Mouse (Mus musculus): Measurements from ENCODE around the gene Clec14a. TPM values are rescaled to one million over a fixed set of nuclear protein-coding genes. Genes with fewer than 3 reads are reported as not detected.
"Not testable (repeated sequence)": the region's sequence is repeated elsewhere in the genome, so short reads cannot be mapped to it uniquely, and the experiment has no call there.

Clec14a gene
- 103 and 140 TPM in 2 replicates for polyA plus RNA-seq (2012; rRNA removed)

- peak within 1 kb of the TSS; percentile 85 for H3K4me3 ChIP-seq (replicated peaks; ENCODE audit: extremely low read depth, low read depth, low read length)
- peak; percentile 93 for TF ChIP-seq POLR2A (IDR thresholded peaks at IDR 0.05; ENCODE audit: borderline replicate concordance, extremely low read depth, low read depth, low read length)
- TF ChIP-seq CTCF (IDR thresholded peaks at IDR 0.05; ENCODE audit: insufficient read depth, low read length) = no peak
- H3K4me1 ChIP-seq (ENCODE audit: control insufficient read depth, insufficient read depth, low read length) = peaks cover 3% of the 10 kb centered on the region; the same call in 1 of the 2 replicates
- peak; percentile 64 for DNase-seq
- 11% methylated on average over 32 of the region's 32 CpGs for WGBS
Measured at GRCm38 (mm10) chr12:58268563-58269501, at the start of gene Clec14a. Clec14a (minus strand) TSS chr12:58269290.

GRCm38 (mm10) chr12:58307835-58308234 lies 38.7 kb upstream of the Clec14a start:
- WGBS = 67% methylated on average over 2 of the region's 2 CpGs
- TF ChIP-seq CTCF (IDR thresholded peaks at IDR 0.05; ENCODE audit: insufficient read depth, low read length) = no peak
- TF ChIP-seq POLR2A (IDR thresholded peaks at IDR 0.05; ENCODE audit: borderline replicate concordance, extremely low read depth, low read depth, low read length) = no peak
- H3K4me1 ChIP-seq (ENCODE audit: control insufficient read depth, insufficient read depth, low read length) = no peaks in the 10 kb centered on the region

GRCm38 (mm10) chr12:58306402-58306801 lies 37.3 kb upstream of the Clec14a start:
- peak; percentile 44 for DNase-seq

More at GRCm38 (mm10) chr12:58307835-58308234, 38.7 kb upstream of the Clec14a start:
- no peak overlapping the region for H3K4me3 ChIP-seq (replicated peaks; ENCODE audit: extremely low read depth, low read depth, low read length)
- DNase-seq = no peak

GRCm38 (mm10) chr12:58305567-58305966 lies 36.5 kb upstream of the Clec14a start:
- TF ChIP-seq POLR2A (IDR thresholded peaks at IDR 0.05; ENCODE audit: borderline replicate concordance, extremely low read depth, low read depth, low read length) (no peak), CTCF (IDR thresholded peaks at IDR 0.05; ENCODE audit: insufficient read depth, low read length) (no peak)
- 16% methylated on average over 2 of the region's 2 CpGs for WGBS
- DNase-seq = no peak

More at GRCm38 (mm10) chr12:58306402-58306801, 37.3 kb upstream of the Clec14a start:
- H3K4me1 ChIP-seq (ENCODE audit: control insufficient read depth, insufficient read depth, low read length); H3K4me3 ChIP-seq (replicated peaks; ENCODE audit: extremely low read depth, low read depth, low read length): not testable (repeated sequence)
- TF ChIP-seq POLR2A (IDR thresholded peaks at IDR 0.05; ENCODE audit: borderline replicate concordance, extremely low read depth, low read depth, low read length) = peak; percentile 32; the same call in 1 of the 2 replicates
- 49% methylated on average over 8 of the region's 8 CpGs for WGBS

GRCm38 (mm10) chr12:58296980-58297379 lies 27.9 kb upstream of the Clec14a start:
- 35% methylated on average over 6 of the region's 6 CpGs for WGBS
- TF ChIP-seq POLR2A (IDR thresholded peaks at IDR 0.05; ENCODE audit: borderline replicate concordance, extremely low read depth, low read depth, low read length) (no peak), CTCF (IDR thresholded peaks at IDR 0.05; ENCODE audit: insufficient read depth, low read length) (no peak)
- H3K4me3 ChIP-seq (replicated peaks; ENCODE audit: extremely low read depth, low read depth, low read length) = no peak overlapping the region
- DNase-seq = peak; percentile 9
- no peaks in the 10 kb centered on the region for H3K4me1 ChIP-seq (ENCODE audit: control insufficient read depth, insufficient read depth, low read length)

More at GRCm38 (mm10) chr12:58305567-58305966, 36.5 kb upstream of the Clec14a start:
- Histone ChIP-seq H3K4me1 (ENCODE audit: control insufficient read depth, insufficient read depth, low read length) (no peaks in the 10 kb centered on the region), H3K4me3 (replicated peaks; ENCODE audit: extremely low read depth, low read depth, low read length) (no peak overlapping the region)

- peaks cover 3% of the 10 kb centered on the region for H3K4me1 ChIP-seq (ENCODE audit: control insufficient read depth, insufficient read depth, low read length)
- H3K4me3 ChIP-seq (replicated peaks; ENCODE audit: extremely low read depth, low read depth, low read length) = no peak overlapping the region
- WGBS = 56% methylated on average over 3 of the region's 3 CpGs
- no peak for DNase-seq
- no peak for TF ChIP-seq CTCF (IDR thresholded peaks at IDR 0.05; ENCODE audit: insufficient read depth, low read length)
- no peak for TF ChIP-seq POLR2A (IDR thresholded peaks at IDR 0.05; ENCODE audit: borderline replicate concordance, extremely low read depth, low read depth, low read length)
Measured at GRCm38 (mm10) chr12:58285912-58286311, 16.8 kb upstream of the Clec14a start.

GRCm38 (mm10) chr12:58270520-58270919 lies 1.4 kb upstream of the Clec14a start:
- Histone ChIP-seq H3K4me3 (replicated peaks; ENCODE audit: extremely low read depth, low read depth, low read length) (no peak overlapping the region), H3K4me1 (ENCODE audit: control insufficient read depth, insufficient read depth, low read length) (peaks cover 3% of the 10 kb centered on the region; the same call in 1 of the 2 replicates)
- no peak for DNase-seq
- WGBS = 46% methylated on average over 6 of the region's 6 CpGs
- TF ChIP-seq CTCF (IDR thresholded peaks at IDR 0.05; ENCODE audit: insufficient read depth, low read length) (no peak), POLR2A (IDR thresholded peaks at IDR 0.05; ENCODE audit: borderline replicate concordance, extremely low read depth, low read depth, low read length) (no peak)

- peaks cover 3% of the 10 kb centered on the region; the same call in 1 of the 2 replicates for H3K4me1 ChIP-seq (ENCODE audit: control insufficient read depth, insufficient read depth, low read length)
- 38% methylated on average over 4 of the region's 4 CpGs for WGBS
- H3K4me3 ChIP-seq (replicated peaks; ENCODE audit: extremely low read depth, low read depth, low read length) = no peak overlapping the region
- DNase-seq = no peak
- TF ChIP-seq POLR2A (IDR thresholded peaks at IDR 0.05; ENCODE audit: borderline replicate concordance, extremely low read depth, low read depth, low read length) (no peak), CTCF (IDR thresholded peaks at IDR 0.05; ENCODE audit: insufficient read depth, low read length) (no peak)
Measured at GRCm38 (mm10) chr12:58269505-58269904, 415 bp upstream of the Clec14a start.

- WGBS = 4% methylated on average over 15 of the region's 15 CpGs
- TF ChIP-seq POLR2A (IDR thresholded peaks at IDR 0.05; ENCODE audit: borderline replicate concordance, extremely low read depth, low read depth, low read length) (peak; percentile 47; the same call in 1 of the 2 replicates), CTCF (IDR thresholded peaks at IDR 0.05; ENCODE audit: insufficient read depth, low read length) (no peak)
- DNase-seq = no peak
- Histone ChIP-seq H3K4me3 (replicated peaks; ENCODE audit: extremely low read depth, low read depth, low read length) (peak overlapping the region; percentile 85), H3K4me1 (ENCODE audit: control insufficient read depth, insufficient read depth, low read length) (peaks cover 3% of the 10 kb centered on the region; the same call in 1 of the 2 replicates)
Measured at GRCm38 (mm10) chr12:58268186-58268562, 916 bp downstream of the Clec14a start.

Data from lung, adult 2 months (tissue).